Mouse (Mus musculus): ENCODE measurements around the gene Wdr74.

DNA sequence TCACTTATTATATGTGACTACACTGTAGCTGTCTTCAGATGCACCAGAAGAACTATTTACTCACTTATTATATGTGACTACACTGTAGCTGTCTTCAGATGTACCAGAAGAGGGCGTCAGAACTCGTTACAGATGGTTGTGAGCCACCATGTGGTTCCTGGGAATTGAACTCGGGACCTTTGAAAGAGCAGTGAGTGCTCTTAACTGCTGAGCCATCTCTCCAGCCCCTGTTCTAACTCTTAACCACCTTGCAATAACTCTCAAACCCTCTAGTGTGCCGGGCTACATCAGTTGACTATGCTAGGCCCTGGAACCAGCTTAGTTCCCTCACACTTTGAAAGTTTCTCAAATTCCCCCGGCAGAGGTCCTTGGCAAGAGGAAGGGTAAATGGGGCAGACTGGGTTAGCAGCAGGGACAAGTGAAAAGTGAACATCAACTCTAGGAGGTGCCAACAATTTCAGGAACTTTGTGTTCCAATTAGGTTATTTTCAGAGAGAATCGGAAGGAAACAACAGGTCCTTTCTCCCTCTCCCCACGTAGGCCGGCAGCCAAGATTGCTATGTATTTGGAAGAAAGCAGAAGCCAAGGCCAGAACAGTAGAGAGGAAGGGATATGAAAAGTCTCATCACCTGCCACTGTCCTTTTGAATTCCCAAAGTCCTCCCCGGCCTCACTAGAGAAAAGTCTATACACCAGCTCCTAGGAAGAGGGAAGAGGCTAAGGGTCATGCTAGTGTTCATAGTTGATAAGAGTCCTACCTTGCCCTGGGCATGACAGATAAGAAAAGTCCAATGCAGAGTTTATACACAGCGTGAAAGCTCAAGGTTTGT is 20.8 kb upstream of the Wdr74 start:
- TF ChIP-seq POLR2A (IDR thresholded peaks at IDR 0.05; ENCODE audit: insufficient read depth, low read depth, low read length): no peak
- no peak for TF ChIP-seq CTCF (IDR thresholded peaks at IDR 0.05; ENCODE audit: insufficient read depth, low read depth, low read length)

Data from olfactory bulb, adult 2 months (tissue).